Mouse (Mus musculus) C2C12 (cell line): ENCODE data around the gene Cdk17.

Experiments
- CTCF ChIP-seq: IDR thresholded peaks from one replicate; pipeline ENCODE4 v1.5.1; 2011; ENCODE audit not compliant: control insufficient read depth, insufficient read depth, insufficient read length
- MAX ChIP-seq: IDR thresholded peaks from one replicate; pipeline ENCODE4 v1.6.1; 2011; ENCODE audit warnings: mild to moderate bottlenecking, control low read depth
- MYOD1 ChIP-seq: IDR thresholded peaks from one replicate; pipeline ENCODE4 v1.6.1; 2011; ENCODE audit warnings: low read depth; ENCODE audit not compliant: control insufficient read depth, insufficient read length
- MYOG ChIP-seq: IDR thresholded peaks from one replicate; pipeline ENCODE4 v1.6.1; 2011; ENCODE audit not compliant: control insufficient read depth, insufficient read length; ENCODE audit errors: extremely low read depth

DNA sequence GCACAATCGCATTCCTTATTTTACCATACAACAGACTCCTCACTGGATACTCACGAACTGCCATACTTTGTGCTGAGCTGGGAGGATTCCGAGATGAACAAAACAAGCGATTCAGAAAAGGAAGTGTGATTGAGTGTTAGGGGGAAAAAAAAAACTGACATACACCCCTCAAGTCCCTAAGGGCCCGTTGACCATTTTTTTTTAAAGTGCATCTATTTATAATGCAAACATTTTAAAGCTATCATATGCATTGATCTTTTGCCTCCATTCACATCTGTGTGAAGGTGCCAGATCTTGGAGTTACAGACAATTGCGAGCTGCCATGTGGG is 16.7 kb upstream of the Cdk17 start:
- TF ChIP-seq CTCF (no peak), MAX (no peak), MYOD1 (no peak), MYOG (no peak)
